Mouse (Mus musculus) lung, postnatal 14 days (tissue): ENCODE results near the gene Glul.
A peak's percentile ranks its signal among the peaks of the same experiment; 100 is the strongest.

Experiments
- DNase-seq: peaks from one replicate; pipeline ENCODE4 v3.0.0; 2021

The Glul gene

GRCm38 (mm10) chr1:153910423-153910822 lies 10.7 kb downstream of the Glul start:
- DNase-seq: no peak

GRCm38 (mm10) chr1:153911276-153911795 lies 11.6 kb downstream of the Glul start:
- DNase-seq: no peak

- no peak for DNase-seq
These were observed 14.1 kb downstream of the Glul start for GRCm38 (mm10) chr1:153913869-153914268.

- DNase-seq: peak; percentile 32
These were observed 18.9 kb downstream of the Glul start for GRCm38 (mm10) chr1:153918521-153919206.

- DNase-seq: no peak
These were observed 21.9 kb downstream of the Glul start for GRCm38 (mm10) chr1:153921642-153922041.

GRCm38 (mm10) chr1:153922571-153923021 lies 22.9 kb downstream of the Glul start:
- peak; percentile 33 for DNase-seq

GRCm38 (mm10) chr1:153924395-153925385 lies 24.9 kb downstream of the Glul start:
- DNase-seq: no peak

GRCm38 (mm10) chr1:153930431-153930830 lies 30.7 kb downstream of the Glul start:
- DNase-seq: no peak

GRCm38 (mm10) chr1:153933772-153934171 lies 34.0 kb downstream of the Glul start:
- DNase-seq: no peak

GRCm38 (mm10) chr1:153935844-153936380 lies 36.2 kb downstream of the Glul start:
- no peak for DNase-seq

GRCm38 (mm10) chr1:153937025-153937424 lies 37.3 kb downstream of the Glul start:
- DNase-seq: no peak

- no peak for DNase-seq
These were observed 41.2 kb downstream of the Glul start for GRCm38 (mm10) chr1:153940986-153941385.

- no peak for DNase-seq
These were observed 45.4 kb downstream of the Glul start for GRCm38 (mm10) chr1:153945181-153945580.

- no peak for DNase-seq
These were observed 47.2 kb downstream of the Glul start for GRCm38 (mm10) chr1:153946971-153947370.

- no peak for DNase-seq
These were observed 48.1 kb downstream of the Glul start for GRCm38 (mm10) chr1:153947837-153948236.

GRCm38 (mm10) chr1:153953232-153953631 lies 53.5 kb downstream of the Glul start:
- no peak for DNase-seq

GRCm38 (mm10) chr1:153953797-153954196 lies 54.1 kb downstream of the Glul start:
- DNase-seq: no peak

- DNase-seq: no peak
These were observed 58.1 kb downstream of the Glul start for GRCm38 (mm10) chr1:153957850-153958249.
